8 mouse cellular contexts compared by ENCODE assay signal in genomic region chr2:72113716-72114115, GRCm38 (mm10).
DNase-seq lines count a peak whose midpoint lies in the region; ATAC-seq and TF ChIP-seq lines count a peak whose summit lies in the region.
"Had no signal": no experiment of that assay in that cellular context is flagged by ENCODE, and none has a peak within 500 bp of the region (broad histone marks: within the 10 kb centered on the region; RNA-seq: fewer than 3 reads in every experiment).

No protein-coding gene starts in this region.

- H3K27ac ChIP-seq in layer of hippocampus, adult 2 months = peak overlapping the region; percentile 56; the same call in 1 of the 2 replicates
- H3K27ac ChIP-seq in CH12.LX (ENCODE audit: insufficient read depth, low read depth) = no peak overlapping the region
- 0 out of 2 replicates have a peak overlapping the region, but pooled peaks have one; percentile 2 for H3K27ac ChIP-seq in bone marrow, adult 2 months (ENCODE audit: control insufficient read depth, insufficient read depth, low read depth, low read length, poor library complexity)
- no peak overlapping the region for H3K27ac ChIP-seq in forebrain, postnatal 0 days (ENCODE audit: low read depth, low read length)
- H3K27ac ChIP-seq: midbrain, embryonic 12.5 days had no signal

- dilution Hi-C loops in CH12.LX (cut with MboI; ENCODE audit: extremely low pct_ligation_motif_present, extremely low pct_unique_long_range_greater_than_20kb, low sequenced_read_pairs) = no loop called here

- no peaks in the 10 kb centered on the region for H3K9me3 ChIP-seq in CH12.LX (replicated peaks; ENCODE audit: low read length)
- no peaks in the 10 kb centered on the region for H3K9me3 ChIP-seq in forebrain, postnatal 0 days (ENCODE audit: low read length)
- H3K9me3 ChIP-seq: midbrain, embryonic 12.5 days had no signal

- no peak for DNase-seq in layer of hippocampus, adult 2 months (ENCODE audit: low spot score in 2 of 2)
- DNase-seq in layer of hippocampus, adult 11-12 months (ENCODE audit: low spot score) = no peak
- DNase-seq in CH12.LX (ENCODE audit: extremely low read depth) = no peak
- DNase-seq in kidney, postnatal 14 days = peak; percentile 42
- no peak for DNase-seq in forebrain, postnatal 0 days
- DNase-seq in frontal cortex, postnatal 36 days (ENCODE audit: low spot score in 2 of 2) = no peak

- no peak overlapping the region for H3K9ac ChIP-seq in CH12.LX (ENCODE audit: insufficient read depth, low read depth)
- H3K9ac ChIP-seq in forebrain, postnatal 0 days = no peak overlapping the region
- H3K9ac ChIP-seq: midbrain, embryonic 12.5 days had no signal

- TF ChIP-seq RAD21 in CH12.LX (IDR thresholded peaks at IDR 0.05; ENCODE audit: low read depth, low read length) = no peak

- no peaks in the 10 kb centered on the region for H3K79me2 ChIP-seq in CH12.LX (replicated peaks; ENCODE audit: control insufficient read depth, extremely low read depth, insufficient read depth, poor library complexity, severe bottlenecking)

- no peak for ATAC-seq in forebrain, postnatal 0 days

- no peak for TF ChIP-seq EP300 in CH12.LX (IDR thresholded peaks at IDR 0.05; ENCODE audit: low read length)

- 73% methylated on average over 5 of the region's 5 CpGs for WGBS in bone marrow, adult 2 months
- 85% methylated on average over 5 of the region's 5 CpGs for WGBS in forebrain, postnatal 0 days

- peaks cover 11 to 47% of the 10 kb centered on the region in 2 experiments for H3K4me1 ChIP-seq in CH12.LX (ENCODE audit: control insufficient read depth in 1 of 2, insufficient read depth in 2 of 2)
- peaks cover 2% of the 10 kb centered on the region; the same call in 1 of the 2 replicates for H3K4me1 ChIP-seq in bone marrow, adult 2 months (ENCODE audit: control insufficient read depth, insufficient read depth, low read length)
- peaks cover 4% of the 10 kb centered on the region; the same call in 1 of the 2 replicates for H3K4me1 ChIP-seq in forebrain, postnatal 0 days (ENCODE audit: insufficient read depth)

- no peaks in the 10 kb centered on the region for H3K36me3 ChIP-seq in CH12.LX (replicated peaks in 1 of 2; ENCODE audit: control insufficient read depth in 1 of 2, insufficient read depth in 1 of 2, low read length in 1 of 2)
- H3K36me3 ChIP-seq in forebrain, postnatal 0 days (ENCODE audit: insufficient read depth) = no peaks in the 10 kb centered on the region
- H3K36me3 ChIP-seq: midbrain, embryonic 12.5 days had no signal

- no peak for TF ChIP-seq POLR2A in CH12.LX (IDR thresholded peaks at IDR 0.05; ENCODE audit: low read depth, low read length)
- no peak for TF ChIP-seq POLR2A in bone marrow, adult 2 months (IDR thresholded peaks at IDR 0.05; ENCODE audit: borderline replicate concordance, control insufficient read depth, low read depth, low read length)

- peak overlapping the region; percentile 72; the same call in 1 of the 2 replicates for H3K4me2 ChIP-seq in CH12.LX (ENCODE audit: insufficient read depth, low read depth, poor library complexity, severe bottlenecking)
- H3K4me2 ChIP-seq in forebrain, postnatal 0 days (ENCODE audit: low read depth) = no peak overlapping the region
- H3K4me2 ChIP-seq: midbrain, embryonic 12.5 days had no signal

- in situ Hi-C loops in CH12.LX (cut with MboI; ENCODE audit: low pct_ligation_motif_present, low pct_unique_long_range_greater_than_20kb, low sequenced_read_pairs) = no loop called here

- H3K27me3 ChIP-seq in CH12.LX (replicated peaks) = no peaks in the 10 kb centered on the region
- H3K27me3 ChIP-seq in forebrain, postnatal 0 days (ENCODE audit: insufficient read depth, low read length) = no peaks in the 10 kb centered on the region
- H3K27me3 ChIP-seq: midbrain, embryonic 12.5 days had no signal

- no peak overlapping the region for H3K4me3 ChIP-seq in layer of hippocampus, adult 2 months
- H3K4me3 ChIP-seq in CH12.LX (replicated peaks in 1 of 3; ENCODE audit: low read depth in 2 of 3, low read length in 2 of 3, poor library complexity in 1 of 3) = no peak overlapping the region
- no peak overlapping the region for H3K4me3 ChIP-seq in bone marrow, adult 2 months (replicated peaks; ENCODE audit: control insufficient read depth, low read depth, low read length)
- no peak overlapping the region for H3K4me3 ChIP-seq in forebrain, postnatal 0 days (ENCODE audit: low read depth, low read length)
- H3K4me3 ChIP-seq: midbrain, embryonic 12.5 days had no signal

- no peak for TF ChIP-seq CTCF in layer of hippocampus, adult 2 months (conservative IDR thresholded peaks at IDR 0.05)
- no peak for TF ChIP-seq CTCF in CH12.LX (conservative IDR thresholded peaks at IDR 0.05 in 1 of 2, IDR thresholded peaks at IDR 0.05 in 1 of 2; ENCODE audit: low read depth in 2 of 2, low read length in 2 of 2)
- no peak for TF ChIP-seq CTCF in bone marrow, adult 2 months (IDR thresholded peaks at IDR 0.05; ENCODE audit: control insufficient read depth, insufficient read depth, low read length)
- no peak for TF ChIP-seq CTCF in forebrain, postnatal 0 days (IDR thresholded peaks at IDR 0.05; ENCODE audit: low read depth)

TF ChIP-seq in CH12.LX, 34 proteins besides CTCF, POLR2A, EP300 and RAD21:
- TF ChIP-seq RCOR1 (conservative IDR thresholded peaks at IDR 0.05; ENCODE audit: low read depth, low read length) (no peak), MAX (IDR thresholded peaks at IDR 0.05; ENCODE audit: low read length) (no peak), ZC3H11A (IDR thresholded peaks at IDR 0.05; ENCODE audit: low read depth, low read length) (no peak), SIN3A (IDR thresholded peaks at IDR 0.05; ENCODE audit: low read length) (0 out of 2 replicates have a peak, but pooled peaks have one; percentile 15)

Comparison
In these comparisons a context has a peak if more than half of its experiments do, and no peak if none do; other contexts are left out.
1. H3K27ac ChIP-seq: peak in layer of hippocampus, adult 2 months (single experiment) and bone marrow, adult 2 months (single experiment); none in CH12.LX (single experiment) and forebrain, postnatal 0 days (single experiment).